Mouse (Mus musculus) MEL-GATA-1-ER (cell line): ENCODE results near the gene Myo10.

Experiments used
- DNase-seq: peaks from one replicate; pipeline ENCODE4 v3.0.0-alpha.2; 2012; ENCODE audit warnings: low read depth; ENCODE audit errors: extremely low read depth

Gene Myo10

GRCm38 (mm10) chr15:25609253-25609652 is 13.1 kb upstream of the Myo10 start:
- DNase-seq, result no peak

GRCm38 (mm10) chr15:25611178-25611577 is 11.1 kb upstream of the Myo10 start:
- DNase-seq, result no peak

DNA sequence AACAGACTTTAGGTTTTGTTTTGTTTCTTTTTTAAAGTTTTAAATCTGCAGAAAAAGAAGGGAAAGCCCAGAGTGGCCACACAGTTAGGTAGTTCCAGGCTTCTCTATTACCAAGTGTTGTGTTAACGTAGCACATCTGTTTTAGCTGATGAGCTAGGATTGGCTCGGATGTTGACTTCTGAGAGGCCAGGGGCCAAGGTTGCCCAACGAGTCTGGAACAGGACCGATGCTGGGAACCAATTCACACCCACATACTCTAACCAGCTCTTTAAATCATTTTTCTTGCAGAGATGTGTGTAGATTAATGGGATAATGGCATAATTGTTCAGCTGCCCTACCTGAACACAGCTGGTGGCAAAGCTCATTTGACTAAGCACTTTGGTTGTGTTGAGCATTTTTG is 1.8 kb upstream of the Myo10 start:
- DNase-seq, result no peak

DNA sequence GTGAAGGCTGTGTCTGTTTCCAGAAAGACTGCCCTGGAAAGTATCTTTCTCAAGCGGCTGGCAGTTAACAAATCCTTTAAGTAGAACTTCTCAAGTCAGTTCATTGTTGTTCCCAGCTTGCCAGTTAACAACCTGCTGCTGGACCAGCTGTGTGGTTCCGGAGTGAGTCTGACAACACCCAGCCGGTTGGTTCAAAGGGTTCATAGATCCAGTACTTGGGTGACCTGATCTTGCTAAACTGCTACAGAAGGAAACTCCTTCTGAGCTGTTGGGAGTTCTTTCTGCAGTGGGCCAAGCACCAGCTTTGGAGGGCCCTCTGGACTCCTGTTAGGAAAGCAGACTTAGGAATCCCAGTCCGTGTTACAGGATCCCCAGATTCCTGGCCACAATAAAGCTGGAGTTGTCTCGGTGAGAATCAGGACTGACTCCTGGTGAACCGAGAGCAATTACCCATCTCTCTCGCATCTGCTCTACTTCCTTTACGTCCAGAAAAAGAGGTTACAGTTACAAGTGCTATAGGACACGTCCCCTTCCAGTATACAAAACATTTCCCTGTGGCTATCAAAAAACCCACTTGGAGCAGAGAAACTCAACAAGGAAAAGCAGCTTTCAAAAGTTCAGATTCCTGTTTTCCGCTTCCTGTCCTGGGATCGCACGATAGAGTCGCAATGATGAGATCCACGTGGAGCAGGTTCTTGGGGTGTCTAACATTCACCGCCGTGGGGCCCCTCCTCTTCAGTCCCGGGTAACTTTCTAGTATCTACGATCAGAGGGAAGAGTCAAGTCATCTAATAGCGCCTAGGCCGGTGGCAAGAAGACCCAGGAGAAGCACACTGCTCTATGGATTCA is 750 bp upstream of the Myo10 start:
- no peak for DNase-seq

- DNase-seq, result no peak
Observed at GRCm38 (mm10) chr15:25622867-25623471, 644 bp downstream of the Myo10 start.

DNA sequence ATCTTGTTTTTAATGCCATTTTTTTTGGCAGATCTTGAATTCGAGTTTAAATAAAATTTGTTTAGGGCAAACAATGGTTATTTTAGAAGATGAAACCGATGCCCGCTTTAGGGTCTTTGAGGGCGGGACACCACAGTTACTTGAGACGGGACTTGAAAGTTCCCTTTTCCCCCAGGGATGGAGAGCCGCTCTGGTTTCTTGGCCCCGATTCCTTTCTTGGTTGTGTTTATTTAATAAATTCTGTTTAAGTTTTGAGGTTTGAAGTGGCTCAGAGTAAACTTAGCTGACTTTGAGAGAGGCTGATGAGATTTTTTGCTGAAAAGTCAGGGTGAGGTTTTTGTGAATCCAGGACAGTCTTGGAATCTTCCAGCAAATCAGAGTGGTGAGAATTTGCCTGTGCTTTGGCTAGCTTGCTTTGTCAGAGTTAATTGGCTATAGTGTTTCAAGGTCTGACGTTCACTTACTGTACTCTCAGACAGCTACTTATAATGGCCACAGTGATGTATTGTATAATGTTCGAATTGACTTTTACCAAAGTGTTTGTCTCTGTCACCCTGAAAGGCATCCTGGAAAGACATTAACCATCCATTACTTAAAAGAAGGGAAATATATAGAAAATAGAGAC is 1.3 kb downstream of the Myo10 start:
- no peak for DNase-seq

DNA sequence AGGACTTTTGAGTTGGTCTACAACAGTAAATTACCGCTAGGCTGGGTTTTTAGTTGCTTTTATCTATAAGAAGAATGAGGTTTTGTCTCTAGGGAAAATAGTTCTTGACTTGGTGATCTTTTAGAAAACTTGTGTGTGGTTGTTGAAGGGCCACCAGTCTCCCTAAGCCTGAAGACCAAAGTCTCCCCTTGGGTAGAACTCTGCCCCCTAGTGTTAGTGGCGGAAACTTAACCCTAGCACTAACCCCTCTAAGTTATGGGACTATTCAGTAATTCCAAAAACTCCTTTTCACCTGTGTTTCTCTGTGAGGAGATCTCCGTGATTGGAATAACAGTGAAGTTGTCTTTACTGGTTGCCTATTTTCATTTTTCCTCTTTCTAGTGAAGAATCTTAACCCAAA is 1.9 kb downstream of the Myo10 start:
- no peak for DNase-seq

DNA sequence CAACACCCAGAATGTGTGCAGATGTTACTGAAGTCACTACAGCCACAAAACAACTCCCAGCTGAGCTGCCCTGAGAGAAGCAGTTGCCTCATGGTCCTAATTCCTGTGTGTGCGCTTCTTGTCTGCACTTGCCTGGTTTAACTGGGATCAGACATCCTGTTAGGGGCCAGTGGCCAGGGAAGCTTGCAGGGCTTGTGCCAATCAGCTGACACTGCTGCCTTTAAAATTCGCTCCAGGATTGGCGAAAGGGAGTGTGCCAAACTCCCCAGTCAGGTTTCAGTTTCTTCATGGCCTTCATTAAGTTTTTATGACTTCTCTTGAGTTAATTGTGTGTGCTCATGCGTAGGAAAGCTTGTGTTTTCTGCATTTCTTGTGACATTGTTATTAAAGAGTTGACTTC is 3.1 kb downstream of the Myo10 start:
- DNase-seq, result no peak

GRCm38 (mm10) chr15:25627012-25627411 is 4.7 kb downstream of the Myo10 start:
- DNase-seq, result no peak

- DNase-seq, result no peak
Observed at GRCm38 (mm10) chr15:25628251-25628650, 5.9 kb downstream of the Myo10 start.

DNA sequence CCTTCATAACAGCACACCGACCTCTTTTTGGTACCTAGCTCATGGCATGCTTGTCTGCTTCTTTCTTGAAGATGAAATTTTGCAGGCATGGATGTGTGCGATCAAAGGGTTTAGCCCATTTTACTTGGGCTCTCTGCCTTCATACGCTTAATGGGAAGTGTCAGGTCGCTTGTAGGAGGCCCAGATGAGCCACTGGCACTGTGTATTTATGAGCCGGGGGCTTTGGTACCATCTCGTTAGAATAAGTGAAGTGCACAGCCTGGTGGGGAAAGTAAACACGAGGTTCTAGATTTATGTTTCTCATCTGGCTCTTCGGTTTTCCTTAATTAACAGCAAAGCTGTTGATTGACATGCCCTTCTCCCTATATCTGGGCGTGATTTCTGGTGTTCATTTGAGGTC is 8.4 kb downstream of the Myo10 start:
- DNase-seq, result no peak

GRCm38 (mm10) chr15:25631332-25631731 is 9.0 kb downstream of the Myo10 start:
- no peak for DNase-seq

GRCm38 (mm10) chr15:25632902-25633301 is 10.6 kb downstream of the Myo10 start:
- DNase-seq, result no peak

DNA sequence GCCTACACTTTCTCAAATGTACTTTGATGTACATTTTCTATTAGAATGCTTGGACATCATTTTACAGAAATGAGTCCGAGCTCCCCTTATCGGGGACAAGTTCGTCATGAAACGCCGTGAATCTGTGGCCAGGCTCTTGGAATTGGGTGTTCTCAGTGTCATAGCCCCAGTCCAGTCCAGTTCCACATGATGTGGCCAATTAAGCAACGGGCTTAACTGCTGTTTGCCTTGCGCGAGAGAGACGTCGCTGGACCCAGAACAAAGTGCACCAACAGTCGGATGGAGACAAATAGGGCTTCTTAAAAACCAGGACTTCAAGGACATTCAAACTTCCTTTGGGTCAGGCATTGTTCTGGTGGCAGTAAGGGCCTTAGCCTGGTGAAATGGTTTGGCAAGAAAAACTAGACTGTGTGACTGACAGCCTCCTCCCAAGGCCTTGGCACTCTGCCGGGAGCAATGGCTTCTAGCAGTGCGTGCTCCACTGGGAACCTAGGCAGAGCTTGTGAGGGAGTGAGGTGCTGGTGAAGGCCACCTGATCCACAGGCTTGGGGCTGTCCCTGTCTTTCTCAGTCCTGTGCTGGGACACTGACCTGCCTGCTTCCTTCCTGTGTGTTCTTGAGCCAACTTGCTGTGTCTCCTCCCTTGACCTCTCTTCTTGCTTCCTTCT is 11.5 kb downstream of the Myo10 start:
- no peak for DNase-seq

GRCm38 (mm10) chr15:25637727-25638126 is 15.4 kb downstream of the Myo10 start:
- no peak for DNase-seq

DNA sequence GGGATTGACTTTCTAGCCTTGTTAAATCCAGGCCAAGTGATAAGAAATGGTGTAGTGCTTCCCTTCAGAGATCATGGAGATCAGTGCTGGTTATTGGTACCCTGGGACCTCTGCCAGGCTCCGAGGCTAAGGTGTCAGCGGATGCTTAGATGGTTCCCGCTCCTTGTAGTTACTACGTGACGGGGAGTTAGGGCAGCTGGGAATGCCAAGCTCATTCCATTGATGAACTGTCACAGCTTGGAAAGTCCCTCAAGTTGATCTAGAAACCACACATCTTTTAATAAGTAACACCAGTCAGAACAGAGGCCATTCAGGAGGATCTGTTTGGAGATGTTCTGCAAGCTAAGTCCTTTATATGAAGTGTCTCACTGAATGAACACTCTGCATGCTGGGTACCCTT is 16.9 kb downstream of the Myo10 start:
- DNase-seq, result no peak

GRCm38 (mm10) chr15:25640840-25641752 is 18.8 kb downstream of the Myo10 start:
- no peak for DNase-seq

DNA sequence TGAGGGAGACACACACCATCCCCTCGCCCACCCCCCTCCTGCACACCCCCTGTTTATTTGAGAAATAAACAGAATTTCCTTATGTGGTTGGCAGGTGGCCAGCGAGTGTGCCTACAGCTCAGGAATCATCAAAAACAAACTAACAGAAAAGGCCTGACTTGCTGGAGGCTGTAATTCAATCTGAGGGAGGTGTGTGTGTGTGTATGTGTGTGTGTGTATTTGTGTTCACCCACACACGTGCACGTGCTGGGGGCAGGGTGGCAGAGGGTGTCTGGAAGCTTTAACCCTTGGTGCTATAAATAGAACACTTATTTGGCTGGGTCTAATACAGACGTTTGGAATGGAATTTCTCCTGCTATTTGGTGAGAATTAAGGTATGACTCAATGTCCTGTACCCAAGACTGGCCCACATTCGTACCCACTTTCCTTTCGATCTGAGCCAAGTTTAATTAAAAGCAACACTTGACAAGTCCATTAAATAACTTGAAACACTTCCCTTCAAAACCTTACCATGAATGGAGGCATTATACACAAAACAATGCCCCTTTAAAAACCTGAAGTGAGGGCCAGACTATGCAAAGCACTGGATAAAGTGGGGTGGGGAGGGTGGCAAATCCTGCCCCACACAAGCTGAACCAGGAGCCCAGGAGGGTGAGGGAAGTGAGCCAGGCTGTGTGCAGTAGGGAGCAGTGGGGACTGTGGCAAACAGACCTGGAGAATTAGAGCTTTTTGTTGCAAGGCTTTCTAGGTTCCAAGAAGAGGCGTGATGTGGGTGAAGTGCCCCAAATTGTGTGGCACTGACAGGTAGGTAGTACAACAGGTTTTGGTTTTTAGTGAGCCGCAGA is 20.1 kb downstream of the Myo10 start:
- DNase-seq, result no peak

- DNase-seq, result no peak
Observed at GRCm38 (mm10) chr15:25645862-25646261, 23.5 kb downstream of the Myo10 start.

- no peak for DNase-seq
Observed at GRCm38 (mm10) chr15:25648287-25648686, 26.0 kb downstream of the Myo10 start.
